Mouse (Mus musculus) MEL (cell line): ENCODE results near the gene Eif2d.

Experiments
- CTCF ChIP-seq, 3 experiments: IDR thresholded peaks in 2 of 3; conservative IDR thresholded peaks in 1 of 3; 2 replicates each; pipeline ENCODE4 v1.5.1; 2011 to 2012; ENCODE audit warnings: low read length in 3 of 3, low read depth in 2 of 3, mild to moderate bottlenecking in 2 of 3, improper control_type of control experiment in 1 of 3, inconsistent platforms in 1 of 3, mixed read lengths in 1 of 3, moderate library complexity in 1 of 3; ENCODE audit not compliant: control insufficient read depth in 1 of 3, insufficient read depth in 1 of 3, poor library complexity in 1 of 3, severe bottlenecking in 1 of 3
- GATA1 ChIP-seq: IDR thresholded peaks from 2 replicates; pipeline ENCODE4 v1.6.1; 2011; ENCODE audit warnings: low read depth, low read length, improper control_type of control experiment

GRCm38 (mm10) chr1:131167612-131168011 is 14.6 kb downstream of the Eif2d start:
- no peak for TF ChIP-seq GATA1
- TF ChIP-seq CTCF (IDR thresholded peaks at IDR 0.05 in 2 of 3, conservative IDR thresholded peaks at IDR 0.05 in 1 of 3; ENCODE audit: control insufficient read depth in 1 of 3, insufficient read depth in 1 of 3, low read depth in 2 of 3, low read length in 3 of 3, poor library complexity in 1 of 3, severe bottlenecking in 1 of 3): no peak
